Mouse (Mus musculus) neural tube, embryonic 14.5 days (tissue): ENCODE data around the gene Arid5b. TPM values are rescaled to one million over a fixed set of nuclear protein-coding genes. Genes with fewer than 3 reads are reported as not detected.

Source experiments
- ATAC-seq: fragments of 200-750 bp; cut with Nextera tagmentation; 2 replicates; pipeline ENCODE4 v1.8.0; 2017; ENCODE audit warnings: low read depth, mild to moderate bottlenecking, moderate TSS enrichment, moderate library complexity
- H3K27ac ChIP-seq: fragments of 300-500 bp; sonication (generic); 2 replicates; pipeline ENCODE4 v1.5.1; 2014; ENCODE audit warnings: low read depth, mild to moderate bottlenecking, control low read depth, low read length, moderate library complexity, mixed read lengths
- H3K27me3 ChIP-seq: fragments of 300-500 bp; sonication (generic); 2 replicates; pipeline ENCODE4 v1.6.1; 2014; ENCODE audit warnings: low read length; ENCODE audit not compliant: control insufficient read depth, insufficient read depth
- H3K36me3 ChIP-seq: fragments of 300-500 bp; sonication (generic); 2 replicates; pipeline ENCODE4 v1.6.1; 2014; ENCODE audit warnings: low read length, mixed read lengths; ENCODE audit not compliant: control insufficient read depth, insufficient read depth
- H3K4me1 ChIP-seq: fragments of 300-500 bp; sonication (generic); 2 replicates; pipeline ENCODE4 v1.6.1; 2014; ENCODE audit warnings: low read length; ENCODE audit not compliant: control insufficient read depth, insufficient read depth
- H3K4me2 ChIP-seq: fragments of 300-500 bp; sonication (generic); 2 replicates; pipeline ENCODE4 v1.6.1; 2014; ENCODE audit warnings: mild to moderate bottlenecking, low read depth, low read length, control low read depth
- H3K4me3 ChIP-seq: fragments of 300-500 bp; sonication (generic); 2 replicates; pipeline ENCODE4 v1.5.1; 2014; ENCODE audit warnings: low read depth, low read length, control low read depth, mixed read lengths
- H3K9ac ChIP-seq: fragments of 300-500 bp; sonication (generic); replicated peaks from 2 replicates; pipeline ENCODE4 v1.6.1; 2014; ENCODE audit warnings: low read depth, mild to moderate bottlenecking, control low read depth, low read length, mixed read lengths
- H3K9me3 ChIP-seq: fragments of 300-500 bp; sonication (generic); 2 replicates; pipeline ENCODE4 v1.6.1; 2016; ENCODE audit warnings: low read length; ENCODE audit not compliant: control insufficient read depth
- WGBS: fragments of 180-500 bp; shearing (Covaris S2); extraction: QIAGEN DNeasy Blood & Tissue Kit; methylation state at CpG from one replicate; pipeline ENCODE4 v1.1.7; 2014; 5-methylcytosine and 5-hydroxymethylcytosine counted together
- polyA plus RNA-seq: library from polyadenylated mRNA; unstranded; fragments of >200 nt; fragmentation: Nextera tagmentation; extraction: Ambion mirVana; gene quantifications from 2 replicates; pipeline ENCODE4 v1.2.1, GENCODE M21; 2014

Gene Arid5b
- polyA plus RNA-seq, 1 experiment from 2014 or later, result 26.2 TPM

- H3K4me2 ChIP-seq, result no peak overlapping the region
- no peak for ATAC-seq
- no peak overlapping the region for H3K9ac ChIP-seq
- no peaks in the 10 kb centered on the region for H3K36me3 ChIP-seq
- H3K4me1 ChIP-seq, result no peaks in the 10 kb centered on the region
- WGBS, result 87% methylated on average over 2 of the region's 2 CpGs
- no peak overlapping the region for H3K27ac ChIP-seq
- H3K27me3 ChIP-seq, result no peaks in the 10 kb centered on the region
- H3K9me3 ChIP-seq, result no peaks in the 10 kb centered on the region
- H3K4me3 ChIP-seq, result no peak overlapping the region
Observed at GRCm38 (mm10) chr10:68127104-68127503, 151.4 kb downstream of the Arid5b start.

- Histone ChIP-seq H3K9me3 (no peaks in the 10 kb centered on the region), H3K36me3 (no peaks in the 10 kb centered on the region), H3K9ac (no peak overlapping the region), H3K4me2 (no peak overlapping the region), H3K4me3 (no peak overlapping the region), H3K27me3 (no peaks in the 10 kb centered on the region), H3K27ac (no peak overlapping the region), H3K4me1 (no peaks in the 10 kb centered on the region)
- ATAC-seq, result no peak
- 83% methylated on average over 2 of the region's 2 CpGs for WGBS
Observed at GRCm38 (mm10) chr10:68126551-68126950, 152.0 kb downstream of the Arid5b start.

GRCm38 (mm10) chr10:68125919-68126550, 152.5 kb downstream of the Arid5b start:
- Histone ChIP-seq H3K9ac (no peak overlapping the region), H3K4me1 (no peaks in the 10 kb centered on the region), H3K4me3 (no peak overlapping the region), H3K9me3 (no peaks in the 10 kb centered on the region), H3K36me3 (no peaks in the 10 kb centered on the region), H3K27ac (no peak overlapping the region), H3K27me3 (no peaks in the 10 kb centered on the region), H3K4me2 (no peak overlapping the region)
- no peak for ATAC-seq
- 48% methylated on average over 8 of the region's 8 CpGs for WGBS

- Histone ChIP-seq H3K9ac (no peak overlapping the region), H3K4me1 (no peaks in the 10 kb centered on the region), H3K36me3 (no peaks in the 10 kb centered on the region), H3K9me3 (no peaks in the 10 kb centered on the region), H3K27me3 (no peaks in the 10 kb centered on the region), H3K4me2 (no peak overlapping the region), H3K27ac (no peak overlapping the region), H3K4me3 (no peak overlapping the region)
- WGBS, result 89% methylated on average over 2 of the region's 2 CpGs
- ATAC-seq, result no peak
Observed at GRCm38 (mm10) chr10:68124985-68125384, 153.6 kb downstream of the Arid5b start.

GRCm38 (mm10) chr10:68123446-68123845, 155.1 kb downstream of the Arid5b start:
- no peaks in the 10 kb centered on the region for H3K27me3 ChIP-seq
- no peak overlapping the region for H3K27ac ChIP-seq
- H3K9ac ChIP-seq, result no peak overlapping the region
- no peak for ATAC-seq
- H3K4me1 ChIP-seq, result no peaks in the 10 kb centered on the region
- no peaks in the 10 kb centered on the region for H3K9me3 ChIP-seq
- H3K4me3 ChIP-seq, result no peak overlapping the region
- 90% methylated on average over 4 of the region's 4 CpGs for WGBS
- H3K4me2 ChIP-seq, result no peak overlapping the region
- H3K36me3 ChIP-seq, result no peaks in the 10 kb centered on the region

- Histone ChIP-seq H3K36me3 (no peaks in the 10 kb centered on the region), H3K9ac (no peak overlapping the region), H3K9me3 (no peaks in the 10 kb centered on the region), H3K27ac (no peak overlapping the region), H3K27me3 (no peaks in the 10 kb centered on the region), H3K4me1 (no peaks in the 10 kb centered on the region), H3K4me3 (no peak overlapping the region), H3K4me2 (no peak overlapping the region)
- 94% methylated on average over 4 of the region's 4 CpGs for WGBS
- ATAC-seq, result no peak
Observed at GRCm38 (mm10) chr10:68121960-68122359, 156.6 kb downstream of the Arid5b start.

GRCm38 (mm10) chr10:68121251-68121650, 157.3 kb downstream of the Arid5b start:
- no peak overlapping the region for H3K4me2 ChIP-seq
- H3K4me3 ChIP-seq, result no peak overlapping the region
- H3K27ac ChIP-seq, result no peak overlapping the region
- H3K27me3 ChIP-seq, result no peaks in the 10 kb centered on the region
- ATAC-seq, result no peak
- no peak overlapping the region for H3K9ac ChIP-seq
- H3K4me1 ChIP-seq, result no peaks in the 10 kb centered on the region
- H3K36me3 ChIP-seq, result no peaks in the 10 kb centered on the region
- no peaks in the 10 kb centered on the region for H3K9me3 ChIP-seq
- 81% methylated on average over 2 of the region's 2 CpGs for WGBS

GRCm38 (mm10) chr10:68120011-68120410, 158.5 kb downstream of the Arid5b start:
- no peak for ATAC-seq
- Histone ChIP-seq H3K9ac (no peak overlapping the region), H3K27ac (no peak overlapping the region), H3K4me1 (no peaks in the 10 kb centered on the region), H3K4me3 (no peak overlapping the region), H3K36me3 (no peaks in the 10 kb centered on the region), H3K9me3 (no peaks in the 10 kb centered on the region), H3K4me2 (no peak overlapping the region), H3K27me3 (no peaks in the 10 kb centered on the region)
- 95% methylated on average over 4 of the region's 4 CpGs for WGBS

GRCm38 (mm10) chr10:68119285-68119684, 159.3 kb downstream of the Arid5b start:
- Histone ChIP-seq H3K4me1 (no peaks in the 10 kb centered on the region), H3K9me3 (no peaks in the 10 kb centered on the region), H3K27ac (no peak overlapping the region), H3K4me3 (no peak overlapping the region), H3K36me3 (no peaks in the 10 kb centered on the region), H3K9ac (no peak overlapping the region), H3K4me2 (no peak overlapping the region), H3K27me3 (no peaks in the 10 kb centered on the region)
- WGBS, result 85% methylated on average over 6 of the region's 6 CpGs
- no peak for ATAC-seq
